Mouse (Mus musculus): ENCODE results near the gene 2010300C02Rik.

The 2010300C02Rik gene

GRCm38 (mm10) chr1:37665539-37666323 is 54.2 kb downstream of the 2010300C02Rik start:
- DNase-seq, result peak; percentile 13

- DNase-seq, result no peak
Measured at GRCm38 (mm10) chr1:37664496-37664895, 55.4 kb downstream of the 2010300C02Rik start.

DNA sequence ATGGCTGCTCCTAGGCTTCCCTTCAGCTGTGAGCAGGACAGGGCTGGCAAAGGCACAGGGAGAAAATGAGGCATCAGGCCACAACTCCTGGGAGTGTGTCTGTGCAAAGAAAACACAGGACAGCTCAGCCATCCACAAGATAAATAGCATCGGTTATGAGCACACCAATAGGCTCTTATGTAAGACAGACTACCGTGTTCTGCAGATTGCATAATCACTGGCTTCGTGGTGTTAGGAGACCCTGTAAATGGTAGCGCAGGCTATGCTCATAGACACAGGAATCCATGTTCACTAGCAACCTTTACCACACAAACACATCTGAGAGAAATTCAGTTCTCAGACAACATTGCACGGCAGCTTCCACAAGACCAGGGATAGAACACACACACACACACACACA is 56.3 kb downstream of the 2010300C02Rik start:
- DNase-seq, result no peak

- no peak for DNase-seq
Measured at GRCm38 (mm10) chr1:37656017-37656416, 63.9 kb downstream of the 2010300C02Rik start.

GRCm38 (mm10) chr1:37653992-37654391 is 65.9 kb downstream of the 2010300C02Rik start:
- no peak for DNase-seq

DNA sequence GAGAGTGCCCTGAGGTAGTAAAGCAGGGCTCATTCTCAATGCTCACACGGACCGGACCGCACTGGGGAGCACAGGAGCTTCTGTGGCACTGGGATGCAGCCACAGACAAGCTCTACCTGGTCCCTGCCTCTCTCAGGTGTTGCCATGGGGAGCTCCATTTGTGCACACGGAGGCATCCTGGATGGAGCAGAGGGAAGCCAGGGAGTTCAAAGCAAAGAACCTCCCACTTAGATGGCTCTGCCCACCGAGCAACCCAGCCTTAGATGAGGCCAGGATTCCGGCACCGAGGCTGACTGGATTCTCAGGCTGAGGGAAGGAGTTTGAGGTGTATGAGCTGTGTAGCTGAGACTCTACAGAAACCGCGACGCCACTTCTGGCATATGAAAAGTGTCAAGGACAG is 72.8 kb downstream of the 2010300C02Rik start:
- no peak for DNase-seq

- no peak for DNase-seq
Measured at GRCm38 (mm10) chr1:37644501-37644900, 75.4 kb downstream of the 2010300C02Rik start.

GRCm38 (mm10) chr1:37643794-37644365 is 76.0 kb downstream of the 2010300C02Rik start:
- no peak for DNase-seq

GRCm38 (mm10) chr1:37641361-37641760 is 78.5 kb downstream of the 2010300C02Rik start:
- DNase-seq, result no peak

DNA sequence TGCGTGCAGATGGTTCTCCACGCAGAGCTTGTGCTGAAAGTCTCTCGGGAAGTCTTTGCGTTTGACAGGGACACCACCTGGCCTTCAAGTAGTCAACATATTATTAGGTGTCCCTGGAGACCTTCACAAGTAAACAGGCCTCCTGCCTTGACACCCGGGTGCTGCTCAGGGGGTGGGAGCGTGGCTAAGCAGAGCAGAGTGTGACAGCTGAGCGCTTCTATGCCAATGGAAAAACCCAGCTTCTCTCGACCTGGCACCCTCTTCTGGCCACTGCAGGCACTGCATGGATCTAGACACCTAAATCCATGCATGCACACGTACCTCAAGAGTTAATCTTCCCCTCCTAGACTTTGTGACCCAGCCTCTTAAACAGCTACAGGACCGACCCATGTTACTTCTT is 80.8 kb downstream of the 2010300C02Rik start:
- DNase-seq, result peak; percentile 81

DNA sequence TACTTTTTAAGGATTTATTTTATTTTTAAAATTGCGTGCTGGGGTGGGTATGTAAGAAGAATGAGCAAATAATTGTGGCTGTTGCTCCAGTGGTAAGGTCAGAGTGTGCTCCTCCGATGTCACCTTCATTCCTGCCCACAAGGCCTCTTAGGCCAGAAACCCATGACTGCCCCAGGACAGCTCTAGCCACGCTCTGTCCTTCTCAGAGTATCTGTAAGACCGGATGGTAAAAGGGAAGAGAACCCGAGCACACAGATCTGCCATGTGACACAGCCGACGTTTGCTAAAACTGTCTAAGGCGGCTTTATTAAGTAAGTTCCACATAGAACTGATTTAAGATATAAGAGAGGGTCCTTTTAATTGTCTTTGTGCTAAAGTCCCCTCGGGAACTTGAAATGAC is 81.3 kb downstream of the 2010300C02Rik start:
- DNase-seq, result no peak

DNA sequence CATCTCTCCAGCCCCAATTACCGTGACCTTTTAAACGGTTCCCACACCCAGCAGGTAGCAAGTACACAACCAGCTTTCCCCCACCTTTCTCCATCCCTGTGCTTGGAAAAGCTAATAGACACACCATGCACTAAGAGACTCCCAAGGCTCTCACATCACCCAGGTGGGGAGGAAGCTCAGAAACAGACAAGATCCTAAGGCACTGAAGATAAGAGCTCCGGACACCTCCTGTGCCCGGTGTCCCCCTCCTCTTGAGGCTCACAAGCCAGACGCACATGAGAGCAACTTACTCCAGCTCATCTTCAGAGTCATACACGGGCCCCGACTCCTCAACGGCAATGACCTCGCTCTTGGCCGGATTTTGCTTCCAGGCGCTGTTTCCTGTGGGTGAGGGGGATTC is 82.3 kb downstream of the 2010300C02Rik start:
- no peak for DNase-seq

- no peak for DNase-seq
Measured at GRCm38 (mm10) chr1:37636824-37637223, 83.1 kb downstream of the 2010300C02Rik start.

DNA sequence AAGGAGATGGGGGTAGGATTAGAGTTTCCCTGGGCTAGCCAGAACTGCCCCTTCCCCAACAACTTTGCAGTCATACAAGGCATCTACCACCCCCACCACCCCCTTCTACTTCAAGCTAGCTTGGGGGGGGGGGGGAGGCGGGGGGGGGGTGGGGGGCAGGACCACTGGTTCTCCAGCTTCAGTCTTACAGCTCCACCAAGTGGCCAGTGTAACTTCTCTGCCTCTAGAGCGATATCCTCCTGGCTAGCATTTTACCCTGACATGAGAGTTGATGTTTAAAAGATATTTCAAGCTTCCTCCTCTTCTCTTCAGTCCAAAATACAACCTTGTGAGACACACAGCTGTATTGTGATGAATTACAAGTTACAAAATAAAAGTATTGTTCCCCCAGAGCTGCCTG is 83.7 kb downstream of the 2010300C02Rik start:
- DNase-seq, result peak; percentile 69

DNA sequence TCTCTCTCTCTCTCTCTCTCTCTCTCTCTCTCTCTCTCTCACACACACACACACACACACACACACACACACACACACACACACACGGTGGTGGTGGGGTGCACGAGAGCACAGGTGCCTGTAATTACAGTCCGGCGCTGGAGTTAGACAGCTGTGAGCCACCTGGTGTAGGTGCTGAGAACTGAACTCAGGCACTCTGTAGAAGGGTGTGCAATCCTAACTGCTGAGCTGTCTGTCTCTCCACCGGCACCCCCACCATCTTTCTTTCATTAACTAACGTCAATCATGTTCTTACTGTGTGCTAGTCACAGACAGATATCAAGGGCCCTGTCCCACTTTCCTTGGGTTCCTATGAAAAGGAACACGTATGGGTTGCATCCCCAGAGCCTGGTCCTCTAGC is 84.2 kb downstream of the 2010300C02Rik start:
- peak; percentile 55 for DNase-seq

DNA sequence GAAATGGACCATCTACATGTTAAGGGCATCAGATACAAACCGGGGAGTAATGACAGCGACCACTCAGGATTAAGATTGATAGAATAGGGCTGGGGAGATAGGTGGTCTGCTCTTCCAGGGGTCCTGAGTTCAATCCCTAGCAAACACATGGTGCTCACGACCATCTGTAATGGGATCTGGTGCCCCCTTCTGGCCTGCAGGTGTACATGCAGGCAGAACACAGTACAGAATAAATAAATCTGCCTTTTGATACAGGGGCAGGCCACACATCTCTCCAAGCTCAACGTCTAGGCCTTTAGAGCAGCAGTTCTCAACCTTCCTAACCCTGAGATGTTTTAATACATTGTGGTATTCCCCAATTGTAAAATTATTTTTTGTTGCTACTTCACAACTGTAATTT is 85.2 kb downstream of the 2010300C02Rik start:
- peak; percentile 73 for DNase-seq

GRCm38 (mm10) chr1:37633516-37633915 is 86.4 kb downstream of the 2010300C02Rik start:
- DNase-seq, result no peak

- no peak for DNase-seq
Measured at GRCm38 (mm10) chr1:37632425-37632824, 87.5 kb downstream of the 2010300C02Rik start.

GRCm38 (mm10) chr1:37631456-37631855 is 88.4 kb downstream of the 2010300C02Rik start:
- no peak for DNase-seq

- no peak for DNase-seq
Measured at GRCm38 (mm10) chr1:37630412-37631210, 89.3 kb downstream of the 2010300C02Rik start.

GRCm38 (mm10) chr1:37629876-37630275 is 90.0 kb downstream of the 2010300C02Rik start:
- no peak for DNase-seq

DNA sequence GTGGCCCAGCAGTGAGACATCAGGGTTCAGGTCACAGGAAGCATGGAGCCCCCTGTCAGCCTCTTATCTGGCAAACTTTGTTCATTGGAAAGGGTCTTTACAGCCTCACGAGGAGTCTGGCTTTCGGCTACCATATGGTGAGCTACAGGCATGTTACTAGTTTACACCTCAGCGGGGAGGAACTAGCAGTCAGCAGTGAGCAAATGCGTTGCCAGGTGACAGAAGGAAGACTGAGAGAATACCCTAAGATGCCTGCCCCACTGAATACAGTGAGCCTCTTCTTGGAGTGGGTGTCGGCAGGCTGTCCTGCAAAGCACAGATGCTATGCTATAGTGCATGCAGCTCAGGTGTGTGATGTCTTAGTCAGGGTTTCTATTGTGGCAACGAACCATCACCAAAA is 91.1 kb downstream of the 2010300C02Rik start:
- no peak for DNase-seq

- peak; percentile 70 for DNase-seq
Measured at GRCm38 (mm10) chr1:37624185-37624584, 95.7 kb downstream of the 2010300C02Rik start.

GRCm38 (mm10) chr1:37622049-37622448 is 97.8 kb downstream of the 2010300C02Rik start:
- no peak for DNase-seq
